Mouse (Mus musculus) right cerebral cortex, adult 18-20 months (tissue): ENCODE measurements around the gene Stra6l.

ENCODE experiments used
- DNase-seq: peaks from one replicate; pipeline ENCODE4 v3.0.0; 2022; ENCODE audit warnings: mixed read lengths

Stra6l gene

GRCm38 (mm10) chr4:45846263-45846662, 2.2 kb upstream of the Stra6l start:
- no peak for DNase-seq

- DNase-seq = no peak
Observed at GRCm38 (mm10) chr4:45848825-45849156, 327 bp downstream of the Stra6l start.

DNA sequence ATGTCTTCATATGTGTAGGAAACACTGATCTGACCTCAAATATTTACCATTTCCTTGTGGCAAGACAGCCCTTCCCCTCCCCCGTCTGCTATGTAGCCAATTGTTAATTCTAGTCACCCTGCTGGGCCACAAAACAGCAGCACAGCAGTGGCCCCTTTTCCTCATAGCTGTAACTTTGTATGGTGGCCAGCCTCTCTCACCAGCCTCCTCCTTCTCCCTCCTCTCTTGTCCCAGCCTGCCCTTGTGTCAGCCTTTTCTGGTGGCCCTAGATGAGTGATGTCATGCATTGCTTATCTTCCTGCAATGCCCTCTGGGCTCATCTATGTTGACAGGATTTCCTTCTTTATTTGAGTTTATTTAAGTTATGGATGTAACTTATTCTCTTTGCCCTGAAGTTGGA, 955 bp downstream of the Stra6l start:
- DNase-seq = no peak

GRCm38 (mm10) chr4:45851640-45852051, 3.2 kb downstream of the Stra6l start:
- DNase-seq = no peak

- no peak for DNase-seq
Observed at GRCm38 (mm10) chr4:45853496-45854246, 5.2 kb downstream of the Stra6l start.

DNA sequence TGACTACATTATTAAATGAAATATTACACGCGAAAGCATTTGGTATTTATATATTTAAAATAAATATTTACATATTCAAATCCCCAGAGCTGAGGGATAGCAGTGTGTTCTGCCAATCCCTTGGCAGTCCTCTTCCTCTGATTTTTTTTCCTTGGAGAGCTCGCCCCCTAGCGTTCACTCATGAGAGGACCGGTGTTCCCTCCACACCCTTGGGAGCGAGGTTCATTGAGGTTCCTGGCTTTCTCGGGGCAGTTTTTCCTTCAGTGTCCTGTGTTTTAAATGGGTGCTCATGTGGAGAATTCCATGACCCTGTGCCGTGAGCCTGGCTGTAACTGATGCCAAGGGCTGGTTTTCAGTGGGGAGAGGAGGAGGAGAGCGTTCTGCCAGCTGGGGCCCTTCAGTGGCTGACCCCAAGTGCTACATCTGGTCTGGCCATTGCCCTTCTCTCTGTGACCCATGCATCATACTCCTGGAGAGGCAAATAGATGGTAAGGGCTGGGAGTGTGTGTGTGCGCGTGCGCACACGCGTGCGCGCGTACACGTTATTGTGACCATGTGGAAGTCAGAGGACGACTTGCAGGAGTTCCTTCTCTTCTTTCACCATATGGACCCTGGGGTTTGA, 7.5 kb downstream of the Stra6l start:
- DNase-seq = peak; percentile 72

DNA sequence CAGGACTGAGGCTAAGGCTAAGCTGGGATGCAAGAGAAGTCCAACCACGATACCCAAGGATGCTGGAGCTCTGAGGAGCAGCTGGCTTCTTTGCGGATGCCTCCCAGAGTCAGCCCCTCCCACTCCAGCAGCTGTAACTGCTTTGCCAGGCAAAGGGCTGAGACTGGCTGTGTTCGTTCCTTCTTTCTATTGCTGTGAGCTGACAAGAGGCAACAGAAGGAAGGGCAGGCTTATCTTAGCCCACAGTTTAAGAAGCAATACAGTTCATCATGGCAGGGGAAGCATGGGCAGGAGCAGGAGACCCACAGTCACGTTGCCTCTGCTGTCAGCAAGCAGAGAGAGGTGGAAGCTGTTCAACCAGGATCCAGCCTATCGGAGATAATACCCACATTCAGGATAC, 12.7 kb downstream of the Stra6l start:
- no peak for DNase-seq

DNA sequence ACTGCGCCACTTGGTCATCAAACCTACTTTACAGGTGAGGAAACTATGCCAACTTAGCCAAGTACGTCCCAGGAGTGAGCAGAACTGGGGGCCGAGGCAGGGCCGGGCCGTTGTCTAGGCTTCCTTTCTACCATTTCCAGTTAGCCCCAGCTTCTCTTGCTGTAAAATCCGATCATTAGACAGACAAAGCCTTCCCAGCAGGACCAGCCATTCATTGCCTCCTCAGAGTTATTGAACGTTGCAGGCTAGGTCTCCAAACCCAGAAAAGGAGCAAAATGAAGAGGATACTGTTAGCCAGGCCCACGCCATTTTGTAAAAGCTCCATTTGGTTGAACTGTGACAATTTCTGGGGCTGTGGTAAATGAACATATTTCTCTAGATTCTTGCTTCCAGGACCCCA, 19.0 kb downstream of the Stra6l start:
- no peak for DNase-seq

DNA sequence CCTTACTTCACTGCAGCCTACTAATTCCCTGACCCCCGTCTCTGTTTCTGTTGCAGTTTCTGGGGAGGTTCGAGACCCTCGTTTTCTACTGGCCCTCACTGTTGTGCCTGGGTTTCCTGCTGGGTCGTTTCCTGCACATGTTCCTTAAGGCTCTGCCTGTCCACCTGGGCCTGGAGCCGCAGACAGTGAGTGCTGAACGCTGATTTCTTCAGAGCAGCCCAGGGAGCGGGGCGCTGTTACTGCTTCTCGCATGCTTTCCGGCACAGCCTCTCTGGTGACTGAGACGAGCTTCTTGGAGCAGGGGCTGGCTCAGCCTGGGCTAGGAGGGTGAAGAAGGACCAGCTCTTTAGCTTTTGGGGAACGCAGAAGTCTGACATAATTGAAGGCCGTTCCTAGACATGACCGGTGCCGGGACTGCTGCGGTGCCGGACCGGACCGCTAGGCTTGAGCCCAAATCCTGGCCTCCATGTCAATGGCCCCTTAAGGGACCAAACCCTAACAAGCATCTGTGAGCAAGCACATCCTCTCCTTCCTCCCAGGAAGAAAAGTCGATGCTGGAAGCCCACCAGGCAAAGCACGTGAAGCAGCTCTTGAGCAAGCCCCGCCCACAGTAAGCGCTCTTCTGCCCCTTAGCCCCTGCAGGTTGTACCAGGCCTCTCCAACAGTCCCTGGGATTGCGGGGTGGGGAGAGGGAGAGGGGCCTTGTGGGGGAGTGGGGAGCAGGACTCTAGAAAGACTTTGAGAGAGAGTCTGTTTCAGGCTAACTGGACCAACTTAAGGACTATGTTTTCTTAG, 20.8 kb downstream of the Stra6l start:
- DNase-seq = no peak

DNA sequence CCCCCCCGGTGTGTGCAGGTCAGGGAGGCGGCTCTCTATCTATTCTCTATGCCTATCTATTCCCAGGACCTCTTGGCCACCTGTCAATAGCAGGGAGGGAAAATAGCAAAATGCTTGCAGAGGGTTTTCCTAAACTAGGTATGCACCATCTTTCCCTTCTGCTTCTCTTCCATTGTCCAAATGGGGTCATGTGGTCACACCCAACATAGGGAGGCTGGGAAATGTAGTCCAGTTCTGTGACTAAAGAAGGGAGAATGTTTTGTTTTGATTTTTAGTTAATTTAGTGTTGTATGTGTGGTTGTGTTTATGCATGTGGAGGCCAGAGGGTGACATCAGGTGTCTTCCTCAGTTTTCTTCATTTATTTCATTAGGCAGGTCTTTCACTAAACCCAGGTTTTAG, 23.7 kb downstream of the Stra6l start:
- no peak for DNase-seq

GRCm38 (mm10) chr4:45878929-45879328, 30.5 kb downstream of the Stra6l start:
- peak; percentile 34 for DNase-seq

GRCm38 (mm10) chr4:45882521-45882920, 34.1 kb downstream of the Stra6l start:
- DNase-seq = no peak

DNA sequence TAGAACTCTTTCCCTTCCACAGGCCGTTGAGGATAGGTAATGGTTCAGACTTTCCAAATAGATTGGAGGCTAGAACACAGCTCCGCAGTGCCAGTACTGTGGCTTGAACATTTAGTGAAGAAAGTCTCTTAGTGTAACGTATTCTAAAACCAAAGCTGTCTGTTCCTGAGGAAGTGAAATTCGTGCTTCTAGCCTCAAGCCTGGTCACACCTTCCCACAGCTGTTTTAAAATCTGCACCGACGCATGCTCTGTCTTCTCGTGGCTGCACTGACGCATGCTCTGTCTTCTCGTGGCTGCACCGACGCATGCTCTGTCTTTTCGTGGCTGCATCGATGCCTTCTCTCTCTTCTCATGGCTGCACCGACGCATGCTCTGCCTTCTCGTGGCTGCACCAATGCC, 34.8 kb downstream of the Stra6l start:
- no peak for DNase-seq

GRCm38 (mm10) chr4:45889487-45889886, 41.0 kb downstream of the Stra6l start:
- DNase-seq = no peak

GRCm38 (mm10) chr4:45890066-45890761, 41.8 kb downstream of the Stra6l start, which contains the start of gene Ccdc180:
Gene Ccdc180, plus strand, starts transcription at chr4:45890303.
- peak; percentile 15 for DNase-seq

DNA sequence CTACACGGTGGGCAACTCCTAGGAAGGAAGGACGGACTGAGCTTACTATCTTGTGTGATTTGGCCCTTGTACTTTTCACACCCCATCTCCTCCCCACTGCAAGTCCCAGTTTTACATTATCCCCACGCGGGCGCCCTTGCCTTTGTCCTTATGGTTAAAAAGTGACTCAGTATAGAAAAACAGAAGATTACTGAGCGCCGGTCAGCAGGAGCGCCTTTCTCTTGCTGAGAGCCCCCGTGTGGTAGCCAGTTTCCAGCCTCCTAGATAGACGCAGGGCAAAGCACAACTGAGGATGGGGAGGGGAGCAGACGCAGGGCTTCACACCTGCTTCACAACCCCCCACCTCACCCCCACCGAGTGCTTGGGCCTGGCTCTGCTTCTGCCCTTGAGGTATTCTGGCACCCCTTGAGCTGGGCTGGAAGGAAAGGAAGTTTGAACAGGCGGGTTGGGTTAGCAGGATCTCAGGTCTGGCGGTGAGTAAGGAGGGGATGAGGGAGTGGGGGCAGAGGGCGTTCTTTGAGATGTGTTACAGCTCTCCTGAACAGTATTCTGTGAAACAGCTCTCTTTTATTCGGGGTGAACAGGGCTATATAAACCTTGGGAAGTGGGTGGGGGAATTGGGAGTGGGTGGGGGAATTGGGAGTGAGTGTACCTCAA, 48.1 kb downstream of the Stra6l start:
- DNase-seq = no peak

GRCm38 (mm10) chr4:45898413-45898812, 49.9 kb downstream of the Stra6l start:
- no peak for DNase-seq

GRCm38 (mm10) chr4:45909256-45909655, 60.8 kb downstream of the Stra6l start:
- peak; percentile 70 for DNase-seq

GRCm38 (mm10) chr4:45909924-45910323, 61.5 kb downstream of the Stra6l start:
- DNase-seq = no peak

DNA sequence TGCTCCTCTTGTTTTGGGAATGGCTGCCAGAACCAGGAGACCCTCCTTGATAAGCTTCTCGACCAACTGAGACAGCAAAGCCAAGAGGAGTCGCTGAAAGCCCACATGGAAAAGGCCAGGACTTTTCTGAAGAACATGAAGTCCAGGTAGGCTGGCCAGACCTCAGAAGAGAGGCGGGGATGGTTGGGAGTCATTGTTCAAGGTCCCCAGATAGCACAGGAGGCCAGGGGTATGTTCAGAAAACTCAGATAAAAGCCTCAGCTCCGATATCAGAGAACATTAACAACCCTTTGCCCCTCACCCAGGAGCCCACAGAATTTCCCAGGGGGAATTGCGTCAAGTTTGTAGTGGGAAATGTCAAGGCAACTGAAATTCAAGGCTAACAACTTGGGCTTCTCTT, 62.8 kb downstream of the Stra6l start:
- no peak for DNase-seq

GRCm38 (mm10) chr4:45911876-45912275, 63.4 kb downstream of the Stra6l start:
- no peak for DNase-seq

DNA sequence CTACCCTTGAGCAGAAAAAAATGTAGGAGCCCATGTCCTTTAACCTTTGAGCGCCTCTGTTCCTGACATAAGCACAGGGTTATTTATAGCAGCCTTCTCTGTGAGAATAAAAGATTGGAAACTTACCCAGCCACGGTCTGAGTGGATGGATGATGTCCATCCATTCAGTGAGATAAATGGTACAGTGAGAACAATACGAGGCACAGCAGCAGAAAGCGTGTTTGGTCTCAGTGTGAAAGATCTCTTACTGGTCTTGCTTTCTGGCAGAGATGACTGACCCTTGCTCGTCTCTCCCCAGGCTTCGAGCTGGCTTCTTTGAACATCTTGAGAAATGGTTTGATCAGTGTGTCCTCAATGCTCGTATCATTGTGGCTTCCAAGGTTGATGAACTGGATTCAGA, 68.6 kb downstream of the Stra6l start:
- DNase-seq = no peak
